In genomic region chr5:93100906-93101305, GRCm38 (mm10) we compare ENCODE assay signal across 15 mouse cellular contexts. TPM values are rescaled to one million over a fixed set of nuclear protein-coding genes. Genes with fewer than 3 reads are reported as not detected.
A peak's percentile ranks its signal among the peaks of the same experiment; 100 is the strongest.
DNase-seq lines count a peak whose midpoint lies in the region; ATAC-seq lines count a peak whose summit lies in the region.
"Had no signal": no experiment of that assay in that cellular context is flagged by ENCODE, and none has a peak within 500 bp of the region (broad histone marks: within the 10 kb centered on the region; RNA-seq: fewer than 3 reads in every experiment).

No protein-coding gene starts in this region.

- H3K9ac ChIP-seq in heart, embryonic 15.5 days, result no peak overlapping the region
- no peak overlapping the region for H3K9ac ChIP-seq in lung, embryonic 15.5 days
- no peak overlapping the region for H3K9ac ChIP-seq in limb, embryonic 13.5 days
- H3K9ac ChIP-seq: embryonic facial prominence, embryonic 15.5 days; hindbrain, embryonic 15.5 days; liver, embryonic 13.5 days had no signal

- 74% methylated on average over 4 of the region's 4 CpGs for WGBS in heart, embryonic 15.5 days
- 69% methylated on average over 4 of the region's 4 CpGs for WGBS in lung, embryonic 15.5 days
- WGBS in limb, embryonic 13.5 days, result 68% methylated on average over 4 of the region's 4 CpGs

- no peaks in the 10 kb centered on the region for H3K27me3 ChIP-seq in heart, embryonic 15.5 days
- H3K27me3 ChIP-seq in lung, embryonic 15.5 days, result no peaks in the 10 kb centered on the region
- H3K27me3 ChIP-seq in limb, embryonic 13.5 days, result no peaks in the 10 kb centered on the region
- H3K27me3 ChIP-seq: embryonic facial prominence, embryonic 15.5 days; hindbrain, embryonic 15.5 days; liver, embryonic 13.5 days; megakaryocyte, embryonic 14.5 days had no signal

- H3K4me2 ChIP-seq in heart, embryonic 15.5 days, result no peak overlapping the region
- H3K4me2 ChIP-seq in lung, embryonic 15.5 days, result no peak overlapping the region
- H3K4me2 ChIP-seq in limb, embryonic 13.5 days (replicated peaks), result peak overlapping the region; percentile 9; the same call in 1 of the 2 replicates
- H3K4me2 ChIP-seq: embryonic facial prominence, embryonic 15.5 days; hindbrain, embryonic 15.5 days; liver, embryonic 13.5 days had no signal

- H3K4me1 ChIP-seq in heart, embryonic 15.5 days (replicated peaks), result peaks cover 47% of the 10 kb centered on the region
- H3K4me1 ChIP-seq in lung, embryonic 15.5 days, result peaks cover 50% of the 10 kb centered on the region
- peaks cover 55% of the 10 kb centered on the region for H3K4me1 ChIP-seq in limb, embryonic 13.5 days

- H3K4me3 ChIP-seq in heart, embryonic 15.5 days, result no peak overlapping the region
- H3K4me3 ChIP-seq in lung, embryonic 15.5 days, result no peak overlapping the region
- H3K4me3 ChIP-seq in limb, embryonic 13.5 days, result no peak overlapping the region
- H3K4me3 ChIP-seq: embryonic facial prominence, embryonic 15.5 days; hindbrain, embryonic 15.5 days; liver, embryonic 13.5 days; megakaryocyte, embryonic 14.5 days had no signal

- H3K36me3 ChIP-seq in heart, embryonic 15.5 days, result no peaks in the 10 kb centered on the region
- H3K36me3 ChIP-seq in lung, embryonic 15.5 days, result no peaks in the 10 kb centered on the region
- H3K36me3 ChIP-seq in limb, embryonic 13.5 days, result peaks cover 9% of the 10 kb centered on the region; the same call in 1 of the 2 replicates
- H3K36me3 ChIP-seq: hindbrain, embryonic 15.5 days had no signal

- peak overlapping the region; percentile 40 for H3K27ac ChIP-seq in heart, embryonic 15.5 days
- H3K27ac ChIP-seq in lung, embryonic 15.5 days, result peak overlapping the region; percentile 63
- H3K27ac ChIP-seq in limb, embryonic 13.5 days, result peak overlapping the region; percentile 22; the same call in 1 of the 2 replicates
- H3K27ac ChIP-seq: hindbrain, embryonic 15.5 days; liver, embryonic 13.5 days had no signal

- ATAC-seq in heart, embryonic 15.5 days (replicated peaks; ENCODE audit: insufficient number of reproducible peaks, insufficient read depth, low FRiP score, low read depth), result no peak
- ATAC-seq in lung, embryonic 15.5 days (ENCODE audit: borderline replicate concordance, extremely low read depth, low FRiP score, low TSS enrichment), result no peak
- ATAC-seq in limb, embryonic 13.5 days (ENCODE audit: low FRiP score, low read depth), result no peak
- ATAC-seq: forebrain, embryonic 16.5 days had no signal

- DNase-seq in heart, postnatal 4 days, result no peak
- DNase-seq in lung, postnatal 36 days, result no peak
- peak; percentile 72 for DNase-seq in R1 (ENCODE audit: low read depth, low spot score)
- DNase-seq in right cerebral cortex, adult 18-20 months, result no peak
- DNase-seq: cerebellum, postnatal 36 days; gastrocnemius, postnatal 36 days; liver, embryonic 13.5 days had no signal

- no peaks in the 10 kb centered on the region for H3K9me3 ChIP-seq in heart, embryonic 15.5 days (replicated peaks)
- no peaks in the 10 kb centered on the region for H3K9me3 ChIP-seq in lung, embryonic 15.5 days
- H3K9me3 ChIP-seq in limb, embryonic 13.5 days, result no peaks in the 10 kb centered on the region
- H3K9me3 ChIP-seq: embryonic facial prominence, embryonic 15.5 days; hindbrain, embryonic 15.5 days; liver, embryonic 13.5 days; megakaryocyte, embryonic 14.5 days had no signal

RNA-seq across cellular contexts. Expression of gene Sept11, which starts 7.7 kb away (rescaled TPM):
- polyA plus RNA-seq in heart, embryonic 15.5 days (2015; fragmentation: Nextera tagmentation; extraction: Ambion mirVana), result 79.0 and 94.5 TPM in 2 replicates
- total RNA-seq in heart, postnatal 4 days (2021), result 100 to 1,000 TPM; 120 to 130 TPM
- polyA plus RNA-seq in lung, embryonic 15.5 days (2015; fragmentation: Nextera tagmentation; extraction: Ambion mirVana), result 161 and 168 TPM in 2 replicates
- 212 and 226 TPM in 2 replicates for polyA plus RNA-seq in limb, embryonic 13.5 days (2015; fragmentation: Nextera tagmentation; extraction: Ambion mirVana)

RNA-seq across cellular contexts. Expression of gene Sowahb, which starts 56.1 kb away (rescaled TPM):
- polyA plus RNA-seq in heart, embryonic 15.5 days (2015; fragmentation: Nextera tagmentation; extraction: Ambion mirVana), result 0.09 and 0.25 TPM in 2 replicates
- total RNA-seq in heart, postnatal 4 days (2021), result under 1 TPM in 1 of 2 experiments, not detected in 1; 0.10 TPM
- 1.5 and 1.7 TPM in 2 replicates for polyA plus RNA-seq in lung, embryonic 15.5 days (2015; fragmentation: Nextera tagmentation; extraction: Ambion mirVana)
- 0.19 and 0.43 TPM in 2 replicates for polyA plus RNA-seq in limb, embryonic 13.5 days (2015; fragmentation: Nextera tagmentation; extraction: Ambion mirVana)
- total RNA-seq: gastrocnemius, postnatal 36 days had no signal
- polyA plus RNA-seq: forebrain, embryonic 16.5 days; hindbrain, embryonic 15.5 days; testis, adult 2 months had no signal
